Mouse (Mus musculus): ENCODE measurements around the gene Dpf3.
A peak's percentile ranks its signal among the peaks of the same experiment; 100 is the strongest.

Gene Dpf3

DNA sequence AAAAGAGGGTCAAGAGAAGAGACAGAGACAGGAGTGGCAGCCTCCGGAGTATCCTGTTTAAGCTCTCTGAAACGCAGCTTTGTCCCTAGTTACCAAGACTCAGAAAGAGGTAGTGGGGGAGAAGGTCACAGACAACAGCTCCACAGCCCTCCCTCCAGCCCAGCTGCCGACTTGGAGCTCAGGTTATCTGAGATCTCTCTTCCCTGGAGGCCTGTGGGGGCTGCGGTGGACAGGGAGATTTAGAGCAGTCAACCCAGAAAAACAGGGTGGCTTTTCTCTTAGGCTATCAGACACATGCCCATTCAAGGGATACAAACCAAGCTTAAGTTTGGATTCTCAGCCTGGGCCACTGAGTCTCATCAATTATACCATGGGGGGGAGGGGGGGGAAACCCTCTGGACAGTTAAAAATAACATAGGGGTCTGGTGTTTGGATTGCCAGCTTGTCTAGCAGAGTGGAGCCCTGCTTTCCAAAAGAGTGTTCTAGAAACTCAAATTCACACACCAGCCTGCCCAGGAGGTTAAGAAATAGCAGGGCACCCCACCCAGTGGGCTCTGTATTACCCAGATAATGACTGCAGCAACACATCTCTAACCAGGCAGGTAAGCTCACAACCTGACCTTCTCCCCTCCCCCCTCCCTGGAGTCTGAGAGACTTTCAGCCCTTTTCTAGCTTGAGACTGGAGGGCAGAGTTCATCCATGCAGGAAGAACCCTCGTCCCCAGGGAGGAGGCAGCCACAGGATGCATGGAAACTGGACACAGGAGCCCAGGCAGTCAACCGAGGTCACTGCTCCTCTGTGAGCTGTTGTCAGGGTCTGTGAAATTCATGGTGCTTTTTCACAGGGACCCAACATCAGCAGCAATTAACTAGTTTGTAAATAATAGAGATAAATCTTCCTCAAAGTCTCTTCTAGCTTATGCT is 20.7 kb downstream of the Dpf3 start:
- no peak for DNase-seq (ENCODE audit: low spot score in 2 of 2)

DNA sequence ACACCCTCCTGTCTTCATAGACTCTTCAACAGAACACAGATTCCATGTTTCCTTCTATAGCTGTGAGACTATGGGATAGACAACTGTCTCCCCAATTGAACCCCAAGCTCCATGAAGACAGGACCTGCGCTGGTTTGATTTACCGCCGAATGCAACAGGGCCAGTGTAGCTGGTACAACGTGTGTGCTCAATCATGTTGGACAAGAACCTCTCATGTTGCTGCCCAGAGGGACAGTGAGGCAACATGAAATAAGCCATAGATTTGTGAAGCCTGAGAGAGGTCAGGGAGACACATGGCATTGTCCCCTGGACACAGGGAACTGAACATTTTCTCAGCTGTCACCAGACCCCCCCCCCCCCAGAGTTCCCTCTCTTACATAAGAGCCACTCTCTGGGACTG is 21.5 kb downstream of the Dpf3 start:
- DNase-seq (ENCODE audit: low spot score in 2 of 2): no peak

DNA sequence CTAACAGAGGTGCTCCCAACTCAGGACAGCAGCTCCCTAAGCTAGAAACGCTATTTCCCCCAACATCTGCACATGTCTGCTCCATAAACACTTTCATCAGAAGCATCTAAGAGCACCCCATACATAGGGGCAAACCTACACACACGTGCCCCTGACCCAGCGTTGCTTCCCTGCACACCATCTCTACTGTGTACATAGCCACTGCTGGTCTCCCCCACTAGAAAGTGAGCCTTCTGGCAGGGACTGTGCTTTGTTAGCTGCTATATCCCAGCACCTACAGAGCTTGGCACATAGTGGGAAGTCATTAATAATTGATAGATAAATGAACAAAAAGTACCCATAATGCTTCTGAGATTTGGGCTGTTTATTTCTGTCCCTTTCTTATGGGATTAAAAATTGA is 27.2 kb downstream of the Dpf3 start:
- no peak for DNase-seq (ENCODE audit: low spot score in 2 of 2)

DNA sequence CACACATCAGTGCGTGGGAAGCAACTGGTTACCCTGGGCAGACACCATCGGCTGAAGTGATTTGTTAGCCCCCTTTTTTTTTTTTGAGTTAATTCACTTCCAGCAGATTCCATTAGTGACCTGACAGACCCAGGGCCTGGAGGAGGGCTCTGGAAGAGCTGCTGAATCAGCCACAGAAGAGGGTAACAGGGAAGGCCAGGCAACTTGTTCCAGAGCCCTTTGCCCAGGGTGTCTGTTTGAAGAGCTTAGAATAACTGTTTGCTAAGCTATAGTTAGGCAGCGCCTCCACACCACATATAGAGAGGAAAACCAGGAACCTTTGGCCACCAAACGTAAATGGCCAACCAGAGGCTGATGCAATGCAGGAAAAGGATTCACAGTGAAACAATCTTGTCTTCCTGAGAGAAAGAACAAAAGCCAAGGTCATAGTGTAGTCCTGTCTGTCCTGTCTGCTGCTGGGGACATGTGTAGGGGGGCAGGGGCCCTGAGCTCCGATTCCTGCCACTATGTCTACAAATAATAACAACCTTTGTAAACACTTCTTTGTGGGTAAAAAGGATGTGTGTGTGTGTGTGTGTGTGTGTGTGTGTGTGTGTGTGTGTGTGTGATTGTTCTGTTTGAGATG is 32.7 kb downstream of the Dpf3 start:
- DNase-seq (ENCODE audit: low spot score in 2 of 2): no peak

DNA sequence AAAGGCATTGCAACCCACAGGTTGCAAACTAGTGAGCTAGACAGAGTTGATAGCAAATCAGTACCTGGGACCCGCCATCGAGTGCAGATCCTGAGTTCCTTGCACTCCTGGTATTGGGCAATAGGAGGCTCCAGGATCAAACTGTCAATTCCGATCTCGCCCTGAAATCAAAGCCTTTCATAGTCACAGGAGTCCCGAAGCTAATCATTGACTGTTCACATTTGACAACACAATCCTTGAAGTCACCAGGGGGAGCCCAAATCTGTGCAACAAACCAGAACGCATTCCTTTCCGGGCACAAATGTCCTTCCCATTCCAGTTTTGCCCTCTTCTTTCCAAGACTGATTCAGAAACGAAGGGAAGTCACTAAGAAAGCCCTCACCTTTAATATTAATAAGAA is 35.7 kb downstream of the Dpf3 start:
- DNase-seq (ENCODE audit: low spot score in 2 of 2): no peak

DNA sequence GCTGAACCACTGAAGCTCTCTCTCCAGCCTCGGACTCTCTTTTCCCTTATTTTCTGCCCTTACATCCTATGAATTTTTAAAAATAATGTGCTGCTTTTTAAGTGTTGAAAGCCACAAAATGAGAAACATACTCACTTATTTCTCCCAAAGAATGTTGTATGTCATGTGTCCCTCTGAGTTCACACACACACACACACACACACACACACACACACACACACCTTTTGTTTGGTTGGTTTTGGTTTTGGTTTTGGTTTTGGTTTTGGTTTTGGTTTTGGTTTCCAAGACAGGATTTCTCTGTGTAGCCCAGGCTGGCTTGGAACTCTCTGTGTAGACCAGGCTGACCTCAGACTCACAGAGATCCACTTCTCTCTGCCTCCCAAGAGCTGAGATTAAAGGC is 37.0 kb downstream of the Dpf3 start:
- DNase-seq (ENCODE audit: low spot score in 2 of 2): no peak

DNA sequence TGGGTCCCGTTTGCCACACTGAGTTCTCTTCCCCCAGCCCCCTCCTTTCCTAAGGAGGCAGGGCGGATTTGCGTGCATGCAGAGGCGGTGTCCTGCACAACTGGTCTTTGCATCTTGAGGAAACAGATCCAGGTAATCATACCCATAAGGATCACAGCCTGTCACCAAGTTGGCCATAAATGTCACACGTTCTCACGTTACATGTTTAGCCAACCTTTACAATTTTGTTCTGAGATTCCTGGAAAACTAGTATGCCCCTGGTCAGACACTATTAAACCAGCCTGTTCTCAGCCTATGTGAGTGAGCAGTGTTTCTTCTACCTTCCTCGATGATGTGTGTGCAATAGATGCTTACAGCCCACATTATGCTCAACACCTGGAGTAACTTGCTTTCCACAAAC is 38.3 kb downstream of the Dpf3 start:
- DNase-seq (ENCODE audit: low spot score in 2 of 2): no peak

DNA sequence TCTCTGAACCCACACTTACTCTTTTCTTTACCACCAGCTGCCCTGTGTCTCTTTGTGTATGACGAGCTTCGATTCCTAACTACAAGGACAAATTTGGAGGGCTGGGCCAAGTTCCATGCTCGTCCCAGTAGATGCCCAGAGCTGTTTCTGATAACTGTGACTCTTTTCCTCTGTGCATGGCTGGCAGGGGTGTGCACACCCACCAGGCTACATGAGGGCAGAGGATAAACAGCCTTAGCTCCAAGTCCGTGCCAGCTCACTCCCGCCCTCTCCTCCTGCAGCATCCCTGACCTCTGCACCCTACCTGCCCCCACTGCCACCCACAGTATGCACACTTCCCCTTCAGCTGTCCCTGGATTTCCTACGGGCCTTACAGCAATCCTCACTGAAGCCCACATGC is 41.9 kb downstream of the Dpf3 start:
- no peak for DNase-seq (ENCODE audit: low spot score in 2 of 2)

DNA sequence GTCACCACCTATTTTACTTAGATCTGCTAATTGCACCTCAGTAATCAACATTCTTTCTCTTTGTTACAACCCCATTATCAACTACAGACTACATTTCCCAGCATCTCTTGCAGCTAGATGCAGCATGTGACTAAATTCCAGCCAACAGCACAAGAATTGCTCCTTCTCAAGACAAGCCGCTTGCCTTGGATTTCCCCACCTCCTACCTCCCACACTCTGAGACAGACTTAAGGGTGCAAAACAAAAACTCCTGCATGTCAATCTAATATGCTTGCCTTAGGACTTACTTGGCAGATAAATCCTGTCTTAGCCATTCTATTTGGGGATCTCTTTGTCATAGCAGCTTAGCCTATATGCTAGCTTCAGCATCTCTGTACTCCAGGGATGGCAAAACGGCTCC is 43.1 kb downstream of the Dpf3 start:
- DNase-seq (ENCODE audit: low spot score in 2 of 2): peak in 1 of 2 experiments; percentile 33

DNA sequence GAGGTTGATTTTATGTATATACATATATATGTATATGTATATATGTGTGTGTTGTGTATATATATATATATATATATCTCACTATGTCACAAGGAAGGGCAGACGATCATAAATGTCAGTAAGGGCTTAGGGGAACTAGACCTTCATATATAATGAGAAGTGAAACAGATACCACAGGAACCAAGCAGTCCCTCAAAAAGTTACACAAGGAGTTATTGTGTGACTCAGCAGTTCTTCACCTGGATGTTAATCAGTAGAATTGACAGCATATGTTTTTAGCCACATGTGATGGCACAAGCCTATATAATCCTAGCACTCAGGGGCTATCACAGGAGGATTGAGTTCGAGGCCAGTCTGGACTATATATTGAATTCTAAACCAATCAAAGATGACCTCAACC is 49.5 kb downstream of the Dpf3 start:
- DNase-seq (ENCODE audit: low spot score in 2 of 2): no peak

DNA sequence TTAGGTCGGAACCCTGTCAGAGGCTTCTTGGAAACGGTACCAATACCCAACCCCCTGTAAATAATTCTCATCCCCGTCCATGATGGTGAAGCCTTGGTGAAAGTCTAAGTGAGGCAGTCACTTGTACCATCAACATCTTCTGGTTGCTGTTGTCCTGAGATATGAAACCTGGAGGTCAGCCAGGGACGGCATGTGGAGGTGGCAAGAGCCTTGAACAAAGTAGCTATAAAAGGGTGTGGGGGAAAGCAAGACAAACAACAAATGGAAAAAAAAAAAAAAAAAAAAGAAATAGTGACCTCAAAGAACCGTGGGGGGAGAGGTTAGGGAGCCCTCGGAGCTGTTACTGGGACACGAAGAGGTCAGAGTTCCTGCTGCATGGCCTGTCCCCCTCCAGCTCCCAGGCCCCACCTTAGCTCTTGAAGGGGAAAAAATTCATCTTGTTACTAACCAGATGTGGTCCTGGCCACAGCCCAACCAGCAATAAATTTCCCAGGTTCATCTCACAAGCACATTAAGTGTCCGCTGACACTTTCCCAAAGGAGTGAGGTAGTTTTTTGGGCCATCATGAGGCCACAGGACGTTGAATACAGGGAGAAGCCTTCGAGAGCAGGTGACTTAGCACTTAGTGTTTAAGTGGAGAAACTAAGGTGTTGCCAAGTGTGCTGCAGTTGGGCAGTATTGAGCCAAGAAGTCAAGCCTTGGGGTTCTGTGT is 53.4 kb downstream of the Dpf3 start:
- DNase-seq (ENCODE audit: low spot score in 2 of 2): no peak

DNA sequence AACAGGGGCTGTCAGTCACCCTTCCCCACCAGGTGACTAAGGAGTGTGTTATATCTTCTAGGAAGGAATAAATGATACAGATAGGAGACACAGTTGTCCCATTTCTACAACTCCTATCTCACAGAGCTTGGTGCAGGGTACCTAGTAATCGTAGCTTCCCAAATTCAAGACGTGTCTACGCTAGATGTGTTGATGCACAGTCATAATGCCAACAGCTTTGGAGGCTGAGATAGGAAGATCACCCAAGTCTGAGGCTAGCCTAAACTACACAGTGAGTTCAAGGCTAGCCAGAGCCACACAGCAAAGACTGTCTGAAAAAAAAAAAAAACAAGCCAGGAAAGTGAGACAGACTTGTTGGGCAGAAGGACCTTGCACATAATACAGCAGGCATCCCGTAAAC is 54.1 kb downstream of the Dpf3 start:
- no peak for DNase-seq (ENCODE audit: low spot score in 2 of 2)

DNA sequence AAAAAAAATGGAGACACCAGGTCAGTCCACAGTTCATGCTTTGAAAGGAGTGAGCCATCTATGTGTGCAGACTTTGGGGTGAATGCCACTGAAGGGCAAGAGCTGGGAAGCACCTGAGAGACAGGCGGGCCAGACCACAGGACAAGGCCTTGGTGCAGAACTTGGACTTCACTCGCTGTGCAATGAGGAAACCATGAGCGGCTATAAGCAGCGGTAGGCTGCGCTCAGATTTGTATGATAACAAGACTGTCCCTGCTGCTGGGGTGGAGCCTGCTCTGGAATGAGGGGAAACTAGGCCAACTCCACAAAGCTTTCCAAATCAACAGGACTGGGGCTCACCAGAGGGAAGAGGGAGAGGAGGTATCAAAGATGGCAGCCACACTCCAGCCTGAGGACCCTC is 57.3 kb downstream of the Dpf3 start:
- no peak for DNase-seq (ENCODE audit: low spot score in 2 of 2)

DNA sequence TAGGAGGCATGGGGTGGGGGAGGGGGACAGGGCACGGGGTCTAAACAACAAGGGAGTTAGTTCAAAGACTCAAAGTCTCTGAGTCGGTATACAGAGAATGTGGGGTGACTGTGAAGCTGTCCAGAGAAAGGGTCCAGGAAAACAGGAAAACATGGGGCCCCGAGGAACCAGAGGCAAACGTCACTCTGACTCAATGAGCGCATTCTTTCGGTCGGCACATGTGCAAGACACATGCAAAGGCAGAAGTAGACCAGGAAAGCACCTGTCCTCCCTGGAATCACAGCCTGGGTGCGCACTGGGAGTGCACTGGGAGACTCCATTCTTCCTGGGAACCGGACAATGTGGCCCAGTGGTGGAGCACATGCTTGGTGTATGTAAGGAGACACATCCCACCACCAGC is 59.5 kb downstream of the Dpf3 start:
- no peak for DNase-seq (ENCODE audit: low spot score in 2 of 2)

DNA sequence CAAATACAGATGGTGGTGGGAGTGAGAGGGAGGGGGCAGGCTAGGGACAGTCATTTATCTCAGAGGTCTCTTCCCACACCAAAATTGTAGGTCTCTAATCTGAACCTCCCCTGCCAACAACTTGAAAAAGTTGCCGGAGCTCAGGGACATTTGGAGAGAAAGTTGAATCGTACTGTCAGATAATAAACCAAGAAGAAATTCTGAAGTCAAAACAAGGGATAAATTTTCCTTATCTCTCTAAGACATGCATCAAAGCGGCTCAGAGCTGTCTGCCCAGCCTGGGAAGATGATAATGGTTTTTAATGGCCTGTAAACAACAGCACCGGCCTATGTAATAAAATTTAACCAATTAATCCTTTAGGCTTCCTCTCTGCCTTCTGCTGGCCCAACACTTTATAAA is 59.9 kb downstream of the Dpf3 start:
- no peak for DNase-seq (ENCODE audit: low spot score in 2 of 2)

DNA sequence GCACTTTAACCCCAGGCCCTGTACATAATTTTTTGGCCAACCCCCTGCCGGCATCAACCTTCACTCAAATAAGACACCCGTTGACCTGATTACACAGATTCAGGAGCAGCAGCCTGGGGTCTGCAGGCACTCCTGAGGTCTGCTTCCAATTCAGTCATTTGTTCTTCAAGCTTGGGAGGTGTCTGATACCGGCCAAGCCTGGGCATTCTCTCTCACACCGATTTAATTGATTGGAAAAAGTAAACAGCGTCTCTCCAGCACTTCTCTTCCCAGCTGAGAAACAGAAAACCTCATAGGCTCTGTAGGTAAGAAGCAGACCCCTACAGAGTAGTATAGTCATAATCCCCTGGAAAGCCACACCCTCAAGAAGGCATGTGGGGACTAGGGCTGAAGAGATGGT is 61.2 kb downstream of the Dpf3 start:
- DNase-seq (ENCODE audit: low spot score in 2 of 2): no peak

DNA sequence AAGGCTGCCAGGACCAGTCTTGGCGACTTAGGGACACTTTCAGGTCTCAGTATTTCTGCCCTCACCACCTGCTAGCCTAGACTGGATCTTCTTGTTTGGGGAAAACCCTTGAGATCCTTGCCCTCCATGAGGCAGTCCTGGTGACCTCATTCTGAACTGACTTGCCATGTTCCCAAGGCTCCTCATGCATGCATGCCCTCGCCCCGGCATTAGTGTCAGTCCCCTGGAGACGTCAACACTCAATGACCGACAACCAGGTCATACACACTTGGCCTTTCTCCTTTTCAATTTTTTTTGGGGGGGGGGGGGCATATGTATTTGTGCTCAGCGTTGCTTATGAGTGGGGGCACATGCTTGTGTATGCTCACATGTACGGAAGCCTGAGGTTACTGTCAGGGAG is 61.8 kb downstream of the Dpf3 start:
- DNase-seq (ENCODE audit: low spot score in 2 of 2): no peak

DNA sequence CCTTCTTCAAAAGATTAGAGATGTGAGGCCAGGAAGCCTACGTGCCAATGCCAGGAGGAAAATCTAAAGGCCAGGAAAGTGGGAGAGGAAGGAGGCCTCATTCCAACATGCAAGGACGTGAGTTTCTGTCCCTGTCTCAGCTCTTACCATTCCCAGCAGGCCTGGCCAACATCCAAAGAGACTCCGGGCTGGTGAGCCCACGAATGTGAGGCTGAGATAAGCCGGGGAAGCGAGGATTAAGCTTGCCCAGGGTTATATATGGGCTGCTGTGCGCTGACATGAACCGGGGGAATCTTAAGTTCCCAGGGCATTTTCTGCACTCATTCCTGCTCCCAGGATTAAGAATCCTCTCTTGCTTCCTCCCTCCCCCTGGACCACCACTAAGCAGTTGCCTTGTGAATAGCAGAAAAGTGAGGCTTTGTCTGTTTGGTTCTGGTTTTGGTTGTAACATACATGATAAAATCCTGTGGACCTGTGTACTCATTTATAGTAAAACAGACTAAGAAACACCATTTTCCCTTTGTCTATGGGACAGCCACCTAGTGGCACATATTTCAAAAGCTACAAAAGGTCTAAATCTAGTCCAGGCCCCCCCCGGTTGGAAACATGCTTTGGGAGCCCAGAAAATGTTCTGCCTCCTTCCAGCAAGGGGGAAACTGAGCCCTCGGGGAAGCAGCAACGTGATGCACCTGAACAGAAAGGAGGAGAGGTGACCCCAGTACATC is 62.6 kb downstream of the Dpf3 start:
- DNase-seq (ENCODE audit: low spot score in 2 of 2): peak in 1 of 2 experiments; percentile 13

DNA sequence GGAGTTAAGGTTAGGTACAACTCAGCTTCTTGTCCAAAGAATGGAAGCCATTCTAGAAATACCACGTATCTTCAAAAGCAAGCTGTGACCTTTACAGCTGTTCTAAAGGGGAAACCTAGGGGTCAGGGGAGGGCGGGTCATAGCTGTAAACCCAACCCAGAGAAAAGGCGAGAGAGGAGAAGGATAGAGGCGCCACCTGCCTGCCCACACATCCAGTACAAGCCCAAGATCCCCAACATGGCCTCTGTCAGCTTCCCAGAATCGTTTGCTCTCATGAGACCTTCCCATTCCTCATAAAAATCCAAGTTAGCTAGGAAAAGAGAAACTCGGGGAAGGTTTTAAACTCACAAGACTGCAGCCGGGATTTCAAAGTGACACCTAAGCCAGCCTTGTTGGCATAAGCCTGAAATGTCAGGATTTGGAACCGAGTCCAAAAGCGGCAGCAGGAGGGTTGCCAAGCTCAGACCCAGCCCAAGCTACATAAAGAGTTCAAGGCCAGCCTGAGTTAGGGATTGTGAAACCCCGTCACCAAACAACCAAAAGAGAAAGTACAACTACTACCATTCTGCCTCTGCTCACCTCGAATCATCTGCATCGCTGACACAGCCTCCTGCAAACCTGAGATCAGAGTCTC is 63.3 kb downstream of the Dpf3 start:
- DNase-seq (ENCODE audit: low spot score in 2 of 2): no peak

DNA sequence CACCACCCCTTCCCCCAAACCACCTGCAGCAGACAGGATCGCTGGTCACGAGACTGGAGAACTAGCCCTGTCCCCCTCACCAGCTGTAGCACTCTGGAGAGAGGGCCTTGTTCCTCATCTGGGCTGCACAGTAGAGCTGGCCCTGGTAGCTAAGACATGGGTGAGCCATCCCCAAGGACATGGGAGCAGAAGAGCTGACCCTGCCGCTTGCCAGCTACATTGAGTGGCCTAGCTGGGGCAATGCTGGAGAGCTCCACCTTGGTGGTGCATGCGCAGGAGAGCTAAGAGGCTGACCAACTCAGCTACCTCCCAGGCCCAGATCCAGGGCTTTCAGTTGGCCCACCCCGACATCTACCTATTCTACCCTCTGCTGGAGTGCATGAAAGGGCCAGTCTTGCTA is 67.2 kb downstream of the Dpf3 start:
- no peak for DNase-seq (ENCODE audit: low spot score in 2 of 2)

DNA sequence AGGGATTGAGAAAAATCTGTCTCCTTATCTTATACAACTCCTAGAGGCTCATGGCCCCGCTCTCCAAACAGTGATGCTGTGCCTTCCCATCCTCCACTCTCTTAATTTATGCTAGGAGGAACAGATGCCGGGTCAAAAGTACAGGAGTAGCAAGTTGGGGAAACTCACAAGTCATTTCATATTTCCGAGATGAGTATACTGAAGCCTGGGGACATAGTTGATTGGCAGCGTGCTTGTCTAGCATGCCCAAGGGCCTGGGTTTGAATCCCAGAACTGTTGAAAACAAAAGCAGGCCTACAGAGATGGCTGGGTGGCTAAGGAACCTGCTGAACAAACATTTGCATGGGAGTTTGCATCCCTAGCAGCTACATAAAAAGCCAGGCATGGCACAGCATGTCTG is 72.3 kb downstream of the Dpf3 start:
- no peak for DNase-seq (ENCODE audit: low spot score in 2 of 2)

DNA sequence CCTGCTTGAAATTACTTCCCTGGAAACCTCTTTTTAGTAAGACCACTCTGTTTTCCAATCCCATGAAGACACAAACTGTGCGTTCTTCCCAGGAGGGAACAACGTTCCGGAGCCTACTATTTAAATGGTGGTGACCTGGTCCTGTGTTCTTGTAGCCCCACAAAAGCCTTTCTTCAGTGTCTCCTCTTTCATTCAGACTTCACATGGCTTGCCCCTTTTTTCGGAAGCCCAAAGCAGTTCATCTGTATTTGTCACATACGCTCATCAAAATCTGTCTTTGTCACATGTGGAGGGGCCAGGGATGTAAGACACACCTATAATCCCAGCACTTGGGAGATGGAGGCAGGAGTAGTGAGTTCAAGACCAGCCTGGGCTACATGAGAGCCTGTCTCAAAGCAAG is 73.8 kb downstream of the Dpf3 start:
- DNase-seq (ENCODE audit: low spot score in 2 of 2): no peak

Measured in frontal cortex, postnatal 36 days (tissue).